Mouse (Mus musculus) adrenal gland, adult 8-10 months (tissue): Measurements from ENCODE around the gene Elp6. TPM values are rescaled to one million over a fixed set of nuclear protein-coding genes. Genes with fewer than 3 reads are reported as not detected.
"Not testable (repeated sequence)": the region's sequence is repeated elsewhere in the genome, so short reads cannot be mapped to it uniquely, and the experiment has no call there.

Experiments
- DNase-seq: peaks from one replicate; pipeline ENCODE4 v3.0.0; 2022
- total RNA-seq, 4 experiments: library from RNA; stranded (reverse); gene quantifications; 2 replicates each; pipeline ENCODE4 v1.2.4; 2022

The Elp6 gene
- total RNA-seq, 4 experiments from 2014 or later: 10.5 to 14.6 (median 12.2) TPM

DNA sequence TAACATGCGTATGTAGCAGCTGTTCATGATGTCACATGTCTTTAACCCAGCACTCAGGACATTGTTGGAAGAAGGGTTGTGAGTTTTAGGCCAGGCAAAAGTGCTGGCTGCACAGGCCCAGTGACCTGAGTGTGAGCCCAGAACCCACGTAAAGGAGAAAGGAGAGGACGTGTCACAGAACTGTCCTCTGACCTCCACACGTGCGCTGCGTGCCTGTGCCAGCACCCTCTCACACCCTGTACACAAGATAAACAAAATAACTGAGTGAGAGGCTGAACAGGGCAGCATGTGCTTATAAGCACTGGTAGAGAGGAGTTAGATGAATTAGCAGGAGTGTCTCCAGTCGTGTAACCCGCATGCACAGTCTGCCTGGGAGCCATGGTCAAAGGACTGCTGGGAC, 11.5 kb downstream of the Elp6 start:
- no peak for DNase-seq

DNA sequence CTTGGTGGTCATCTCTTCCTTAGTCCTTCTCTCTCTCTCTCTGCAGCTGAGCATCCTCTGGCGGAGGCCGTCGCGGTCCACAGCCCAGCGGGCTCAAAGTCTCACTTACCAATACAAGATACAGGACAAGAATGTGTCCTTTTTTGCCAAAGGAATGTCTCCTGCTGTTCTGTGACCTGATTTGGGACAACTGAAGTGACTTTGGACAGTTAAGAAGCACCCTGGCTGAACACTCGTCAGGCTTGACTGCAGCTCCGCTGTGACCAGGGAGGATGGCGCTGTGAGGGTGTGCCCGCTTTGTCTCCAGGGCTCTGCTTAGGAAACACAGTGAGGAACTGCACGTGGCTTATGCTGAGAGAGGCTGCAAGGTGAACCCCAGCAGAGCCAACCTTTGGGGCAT, 15.8 kb downstream of the Elp6 start:
- no peak for DNase-seq

DNA sequence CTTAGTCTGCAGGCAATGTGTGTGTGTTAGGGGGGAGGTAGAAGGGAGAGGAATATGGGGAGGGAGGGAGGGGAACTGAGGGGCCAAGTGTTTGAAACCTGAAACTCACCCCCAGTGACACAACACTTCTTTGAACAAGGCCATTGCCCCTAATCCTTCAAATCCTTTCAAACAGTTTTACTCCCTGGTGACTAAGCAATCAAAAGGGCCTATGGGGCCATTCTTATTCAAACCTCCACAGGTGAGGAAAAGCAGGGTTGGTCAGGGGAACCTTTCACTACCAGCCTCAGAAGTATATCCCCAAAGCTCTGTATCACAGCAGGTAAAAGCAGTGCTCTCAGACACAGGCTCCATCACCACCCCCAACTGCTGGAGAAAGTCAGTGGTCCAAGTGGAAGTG, 18.0 kb downstream of the Elp6 start:
- DNase-seq: no peak

DNA sequence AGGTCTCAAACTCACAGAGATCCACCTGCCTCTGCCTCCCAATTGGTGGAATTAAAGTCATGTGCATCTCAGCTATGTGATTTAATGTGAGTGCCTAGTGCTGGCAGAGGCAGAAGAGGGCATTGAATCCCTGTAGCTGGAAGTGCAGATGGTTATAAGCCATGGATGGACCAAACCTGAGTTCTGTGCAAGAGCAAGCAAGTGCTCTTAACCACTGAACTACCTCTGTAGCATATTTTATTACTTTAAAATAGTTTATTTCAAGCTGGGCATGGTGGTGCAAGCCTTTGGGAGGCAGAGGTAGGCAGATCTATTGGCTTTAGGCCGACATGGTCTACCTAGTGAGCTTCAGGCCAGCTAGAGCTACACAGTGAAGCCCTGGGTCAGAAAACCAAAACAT, 19.2 kb downstream of the Elp6 start:
- no peak for DNase-seq

DNA sequence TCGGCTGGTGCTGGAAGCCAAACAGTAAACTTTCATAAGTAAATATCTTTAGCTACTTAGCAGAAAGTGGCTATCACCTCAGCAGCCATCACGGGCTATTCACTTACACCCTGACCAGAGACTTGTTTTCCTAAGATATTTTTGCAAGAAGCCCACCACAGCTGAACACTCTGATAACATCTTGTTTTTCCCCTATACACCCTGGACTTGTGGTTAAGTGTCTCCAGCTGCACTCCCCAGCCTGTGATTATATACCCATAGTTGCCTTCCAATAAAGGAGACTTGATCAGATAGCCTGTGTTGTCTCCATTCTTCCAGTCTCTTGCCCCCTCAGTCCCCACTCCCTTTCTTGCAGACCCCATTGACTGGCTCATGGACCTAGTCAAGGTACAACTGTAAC, 23.2 kb downstream of the Elp6 start:
- DNase-seq: no peak

DNA sequence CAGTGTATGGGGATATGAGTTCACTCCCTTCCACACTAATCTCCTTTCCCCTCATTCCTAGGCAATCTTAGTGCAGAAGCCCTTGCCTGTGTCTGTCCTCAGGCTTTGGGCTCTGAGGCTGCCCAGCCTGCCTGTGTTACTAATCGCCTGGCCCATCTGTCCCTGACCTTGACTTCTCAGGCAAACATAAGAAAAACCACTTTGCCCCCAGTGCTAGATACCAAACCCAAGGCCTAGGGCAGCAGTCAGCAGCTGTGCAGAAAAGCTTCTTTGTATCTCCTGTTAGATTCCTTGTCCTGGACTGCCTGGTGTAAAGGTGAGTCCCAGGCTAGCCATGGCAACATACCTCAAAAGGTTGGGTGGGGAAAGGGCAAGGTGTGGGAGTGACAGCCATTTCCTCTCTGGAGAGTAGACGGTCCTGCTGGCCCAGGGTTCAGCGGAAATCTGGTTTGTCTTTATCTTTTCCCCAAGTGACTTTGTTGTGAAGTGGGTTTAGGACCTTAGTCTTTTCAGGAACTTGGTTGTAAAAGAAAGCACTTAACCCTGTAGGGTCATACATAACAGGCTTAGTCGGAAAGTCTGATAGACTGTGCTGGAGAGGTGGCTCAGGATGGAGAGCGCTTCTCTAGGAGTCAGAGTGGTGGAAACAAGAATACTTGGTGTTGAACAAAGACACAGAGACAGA, 24.1 kb downstream of the Elp6 start:
- no peak for DNase-seq

DNA sequence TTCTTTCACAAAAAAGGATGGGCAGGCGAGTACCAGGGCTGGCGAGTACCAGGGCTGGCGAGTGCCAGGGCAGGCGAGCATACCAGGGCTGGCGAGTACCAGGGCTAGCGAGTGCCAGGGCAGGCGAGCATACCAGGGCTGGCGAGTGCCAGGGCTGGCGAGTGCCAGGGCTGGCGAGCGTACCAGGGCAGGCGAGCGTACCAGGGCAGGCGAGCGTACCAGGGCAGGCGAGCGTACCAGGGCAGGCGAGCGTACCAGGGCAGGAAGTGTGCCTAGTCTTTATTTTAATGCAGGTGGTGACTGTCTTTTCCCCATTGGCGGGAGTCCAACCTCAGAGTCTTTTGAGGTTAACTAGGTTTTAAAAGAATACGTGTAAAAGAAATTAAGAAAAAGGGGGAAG, 24.7 kb downstream of the Elp6 start:
- DNase-seq: no peak

DNA sequence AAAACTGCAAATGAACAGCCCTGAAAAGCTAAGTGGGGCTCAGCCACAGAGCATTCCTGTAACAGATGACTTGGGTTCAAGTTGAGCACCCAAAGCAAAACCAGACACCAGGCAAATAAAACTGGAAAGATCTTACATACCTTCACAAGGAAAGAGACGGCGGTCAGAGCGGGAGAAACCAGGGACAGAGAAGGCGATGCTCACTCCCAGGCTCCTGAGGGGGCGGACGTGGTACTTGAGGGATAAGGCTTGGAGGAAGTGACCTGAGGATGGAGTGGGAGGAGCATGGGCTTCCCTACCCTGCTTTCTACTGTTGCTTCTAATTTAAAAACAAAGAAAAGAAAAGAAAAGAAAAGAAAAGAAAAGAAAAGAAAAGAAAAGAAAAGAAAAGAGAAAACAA, 25.4 kb downstream of the Elp6 start:
- no peak for DNase-seq

DNA sequence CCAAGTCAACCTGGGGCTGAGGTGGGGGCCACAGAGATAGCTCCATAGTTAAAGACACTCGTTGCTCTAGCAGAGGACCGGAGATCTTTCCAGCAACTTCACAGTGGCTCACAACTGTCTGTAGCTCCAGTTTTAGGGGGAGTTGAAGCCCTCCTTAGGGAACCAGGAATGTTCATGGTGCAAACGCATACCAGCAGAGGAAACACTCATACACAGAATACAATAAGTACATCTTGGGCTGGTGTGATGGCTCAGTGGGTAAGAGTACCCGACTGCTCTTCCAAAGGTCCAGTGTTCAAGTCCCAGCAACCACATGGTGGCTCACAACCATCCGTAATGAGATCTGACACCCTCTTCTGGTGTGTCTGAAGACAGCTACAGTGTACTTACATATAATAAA, 25.9 kb downstream of the Elp6 start:
- DNase-seq: not testable (repeated sequence)

DNA sequence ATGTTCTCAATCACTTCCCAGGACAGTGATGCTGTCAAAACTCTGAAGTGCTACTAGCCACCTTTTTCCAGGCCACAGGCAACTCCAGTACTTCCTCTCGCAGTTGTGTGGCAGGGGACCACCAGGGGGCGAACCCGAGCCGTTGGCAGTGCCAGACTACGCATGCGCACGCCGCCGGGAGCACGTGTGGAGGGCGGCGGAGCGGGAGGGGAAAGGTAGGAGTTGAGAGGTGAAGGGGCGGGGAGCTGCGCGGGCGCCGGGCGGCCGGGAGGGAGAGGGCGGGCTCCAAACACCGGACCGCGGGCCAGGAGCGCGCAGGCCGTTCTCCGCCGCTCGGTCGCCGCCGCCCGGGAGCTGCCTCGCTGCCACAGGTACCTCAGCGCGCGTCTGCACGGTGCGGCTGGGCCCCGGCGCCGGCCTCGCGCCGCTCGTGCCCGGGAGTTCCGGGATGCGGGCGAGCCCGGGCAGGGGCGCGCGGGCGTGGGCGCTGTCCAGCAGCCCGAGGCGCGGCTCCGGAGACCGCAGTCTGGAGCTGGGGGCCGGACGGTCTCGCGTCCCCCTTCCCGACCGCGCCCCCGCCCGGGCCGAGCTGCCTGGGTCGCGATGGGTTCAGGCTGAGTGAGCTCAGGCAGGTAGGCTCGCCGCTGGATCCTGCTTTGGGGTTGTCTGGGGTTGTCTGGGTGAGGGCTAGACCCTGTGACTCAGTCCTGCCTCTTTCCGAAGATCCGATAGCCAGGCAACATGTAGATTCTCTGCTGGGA, 28.3 kb downstream of the Elp6 start, which contains the start of gene Scap:
Scap (plus strand) TSS at position 154 of the 761 bp plus-strand sequence.
- peak; percentile 95 for DNase-seq

DNA sequence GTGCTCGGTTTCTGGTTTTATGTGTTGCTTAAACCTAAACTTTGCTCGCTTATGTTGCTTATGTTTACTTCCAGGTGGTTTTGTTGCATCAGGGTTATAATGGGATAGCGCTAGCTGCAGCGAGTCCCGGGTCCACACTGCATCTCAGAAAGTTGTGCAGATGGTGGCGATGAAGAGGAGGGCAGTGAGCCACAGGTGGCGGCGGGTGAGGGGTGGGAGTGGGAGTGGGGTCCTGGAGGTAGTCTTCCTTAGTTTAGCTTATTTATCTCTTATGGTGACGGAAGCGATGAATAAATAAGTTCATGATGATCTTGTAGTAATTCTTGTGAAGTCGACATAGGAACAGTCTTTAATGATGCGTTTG, 28.9 kb downstream of the Elp6 start:
- DNase-seq: no peak

DNA sequence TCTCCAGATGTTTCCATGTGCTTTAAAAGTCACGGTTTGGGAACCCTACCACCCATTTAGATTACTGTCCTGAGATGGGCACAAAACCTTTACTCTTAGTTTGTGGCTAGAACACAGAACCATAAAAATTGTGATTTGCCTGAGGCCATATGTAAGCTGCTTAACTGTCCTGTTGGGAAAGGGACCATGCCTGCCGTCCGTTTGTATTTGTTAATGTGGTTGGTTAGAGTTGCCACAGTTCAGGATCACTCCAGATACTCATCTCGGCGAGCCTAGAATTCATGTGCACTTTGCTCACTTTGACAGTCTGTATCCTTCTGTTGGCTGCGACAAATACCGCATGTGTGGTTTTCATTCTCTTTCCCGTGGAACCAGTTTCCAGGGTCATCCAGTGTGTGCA, 29.9 kb downstream of the Elp6 start:
- DNase-seq: no peak

DNA sequence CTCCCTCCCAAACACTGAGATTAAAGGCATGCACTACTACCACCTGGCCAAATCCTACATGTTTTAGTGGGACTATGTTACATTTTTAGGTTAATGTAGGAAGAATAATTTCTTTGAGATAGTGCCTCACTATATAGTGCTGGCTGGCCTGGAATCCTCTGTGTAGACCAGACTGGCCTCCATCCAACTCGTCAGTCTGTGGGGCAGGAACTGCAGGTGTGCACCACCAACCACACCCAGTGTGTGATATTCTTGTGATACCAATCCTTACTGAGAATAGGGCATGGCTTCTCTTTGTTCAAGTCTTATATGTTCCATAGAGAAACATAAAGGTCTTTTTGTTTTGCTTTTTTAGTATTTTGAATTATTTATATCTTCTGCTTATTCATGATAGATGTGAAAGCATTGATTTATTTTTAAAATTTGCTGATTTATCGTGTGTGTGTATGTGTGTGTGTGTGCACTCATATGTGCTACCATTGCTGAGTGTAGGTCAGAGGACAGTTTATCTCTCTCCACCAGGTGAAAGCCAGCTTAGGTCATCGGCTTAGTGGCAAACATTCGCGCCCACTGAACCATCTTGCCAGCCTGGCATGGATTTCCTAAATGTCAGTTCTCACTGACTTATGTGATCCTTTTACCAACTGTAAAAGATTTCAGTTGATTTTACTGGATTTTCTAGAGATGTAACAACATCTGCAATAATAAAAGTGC, 35.2 kb downstream of the Elp6 start:
- DNase-seq: no peak

DNA sequence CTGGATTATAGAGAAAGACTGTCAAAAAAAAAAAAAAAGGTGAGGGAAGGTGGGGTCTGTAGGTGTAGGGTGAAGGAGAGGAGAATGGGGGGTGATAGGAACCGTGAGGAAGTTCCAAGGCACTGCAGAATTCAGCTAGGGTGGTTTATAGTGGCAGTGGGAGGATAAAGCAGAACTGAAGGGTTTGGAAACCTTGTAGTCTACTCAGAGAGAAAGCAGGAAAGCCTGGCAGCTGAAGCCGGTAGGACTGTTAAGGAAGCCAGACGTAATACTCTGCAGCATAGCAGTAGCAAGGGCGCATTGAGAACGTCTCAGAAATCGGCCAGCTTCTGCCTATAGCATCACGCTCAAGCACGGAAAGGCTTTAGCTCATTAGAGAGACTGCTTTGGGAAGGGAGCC, 37.0 kb downstream of the Elp6 start:
- no peak for DNase-seq

DNA sequence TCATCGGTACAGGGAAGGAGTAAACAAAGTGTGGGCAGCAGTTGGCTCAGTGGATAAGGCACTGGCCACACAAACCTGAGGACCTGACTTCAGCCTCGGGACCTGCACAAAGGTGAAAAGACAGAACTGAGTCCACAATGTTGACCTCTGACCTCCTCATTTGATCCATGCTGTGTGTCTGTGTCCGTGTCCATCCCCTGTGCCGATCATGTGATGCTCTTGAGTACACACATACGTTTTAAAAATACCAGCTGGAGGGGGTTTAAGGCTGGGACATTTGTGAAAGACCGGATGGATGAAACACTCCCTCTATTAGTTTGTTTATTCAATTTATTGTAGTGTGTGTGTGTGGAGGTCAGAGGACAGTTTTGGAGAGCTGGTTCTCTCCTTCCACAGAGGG, 38.8 kb downstream of the Elp6 start:
- no peak for DNase-seq

DNA sequence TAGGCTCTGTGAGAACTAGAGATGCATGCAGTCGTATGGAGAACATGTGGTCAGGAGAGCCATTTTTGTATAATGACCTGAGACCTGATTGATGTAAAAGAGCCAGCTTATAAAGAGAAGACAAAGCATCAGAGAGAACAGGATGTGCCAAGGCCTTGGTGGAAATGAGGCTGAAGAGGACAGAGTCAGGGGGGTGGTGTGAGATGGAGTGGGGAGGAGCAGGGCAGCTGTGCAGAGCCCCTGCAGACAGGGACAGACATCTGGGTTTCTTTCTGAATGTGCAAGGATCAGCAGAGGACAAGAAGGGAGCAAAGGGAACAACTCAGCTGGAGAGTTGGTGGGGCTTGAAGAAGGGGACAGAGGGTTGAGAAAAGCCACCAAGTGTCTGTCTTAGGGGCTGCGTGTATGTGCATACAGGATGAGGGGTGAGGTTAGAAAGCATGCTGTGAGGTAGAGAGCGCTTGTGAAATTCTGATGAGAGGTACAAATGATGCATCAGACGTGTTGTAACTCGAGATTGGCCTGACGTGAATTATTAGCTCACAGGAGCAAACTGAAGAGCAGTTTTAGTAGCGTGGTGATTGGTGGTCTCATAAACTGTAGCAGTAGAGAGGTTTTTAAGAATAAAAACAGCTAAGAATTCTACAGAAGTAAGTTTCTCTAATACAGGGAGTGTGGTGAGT, 40.2 kb downstream of the Elp6 start:
- DNase-seq: no peak

DNA sequence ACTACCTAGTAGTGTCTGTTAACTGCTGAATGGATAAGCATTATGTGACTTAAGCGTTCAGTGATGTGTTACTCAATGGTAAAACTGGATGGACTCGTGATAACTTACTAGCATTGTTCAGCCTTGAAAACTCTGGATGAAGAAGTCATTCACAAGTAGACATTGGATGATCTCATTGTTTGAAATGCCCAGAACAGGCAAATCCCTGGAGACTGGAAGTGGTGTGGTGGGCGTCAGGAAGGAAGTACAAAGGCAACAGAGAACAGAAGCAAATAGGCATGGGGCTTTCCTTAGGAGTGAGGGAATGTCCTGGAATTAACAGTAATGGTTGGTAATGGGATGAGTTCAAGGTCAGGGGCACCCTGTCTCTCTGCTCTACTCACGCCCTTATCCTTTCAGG, 43.9 kb downstream of the Elp6 start:
- DNase-seq: no peak

DNA sequence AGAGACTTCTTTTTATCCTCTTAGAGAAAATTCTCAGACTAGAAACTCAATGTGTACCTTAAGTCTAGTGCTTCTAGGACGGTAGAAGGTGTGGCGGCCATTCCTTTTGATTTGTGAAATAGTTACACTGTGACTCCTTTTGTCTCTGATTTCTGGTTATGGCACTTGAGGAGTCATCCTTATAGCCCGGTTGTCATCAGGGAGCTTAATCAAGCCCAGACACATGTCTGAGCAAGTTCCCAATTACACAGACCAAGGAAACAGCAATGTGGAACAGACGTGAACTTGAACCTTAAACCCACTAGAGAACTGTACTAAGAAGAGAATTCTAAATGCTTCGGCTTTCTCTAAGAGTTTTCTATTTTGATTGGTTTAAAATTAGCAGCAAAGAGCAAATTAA, 45.2 kb downstream of the Elp6 start:
- no peak for DNase-seq

DNA sequence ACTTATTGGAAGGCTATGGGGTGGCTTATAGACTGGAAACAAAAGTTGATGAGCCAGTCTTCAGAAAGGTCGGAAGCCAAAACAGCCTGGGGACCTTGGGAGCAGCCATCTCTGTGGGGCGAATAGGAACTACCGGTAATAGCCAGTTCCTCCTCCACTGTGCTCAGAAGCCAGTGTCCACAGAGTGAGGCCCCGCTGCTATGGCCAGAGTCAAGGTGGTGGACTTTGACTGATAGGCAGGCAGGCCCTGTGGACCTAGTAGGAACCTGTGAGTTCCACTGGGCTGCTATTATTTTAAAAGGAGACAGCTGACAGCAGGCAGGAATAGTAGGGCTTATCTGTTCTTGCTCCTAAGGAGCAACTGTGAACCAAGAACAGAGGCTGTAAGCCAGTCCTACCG, 45.6 kb downstream of the Elp6 start:
- no peak for DNase-seq

DNA sequence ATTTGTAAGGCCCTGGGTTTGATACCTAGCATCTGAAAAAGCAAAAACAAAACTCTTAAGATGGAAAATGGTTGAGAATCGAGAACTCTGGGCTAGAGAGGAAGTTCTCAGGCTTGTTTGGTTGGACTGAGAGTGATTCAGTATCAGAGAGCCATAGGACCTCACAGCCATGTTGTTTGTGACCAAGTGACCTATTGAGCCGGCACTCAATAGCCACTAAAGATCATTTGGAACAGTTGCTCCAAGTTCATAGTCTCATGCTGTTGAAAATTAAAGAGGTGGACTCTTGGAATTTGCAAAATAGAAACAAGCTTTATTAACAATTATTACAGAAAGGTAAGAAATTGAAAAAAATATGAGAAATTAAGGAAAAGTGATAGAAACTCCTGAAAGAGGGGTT, 46.4 kb downstream of the Elp6 start:
- DNase-seq: no peak

DNA sequence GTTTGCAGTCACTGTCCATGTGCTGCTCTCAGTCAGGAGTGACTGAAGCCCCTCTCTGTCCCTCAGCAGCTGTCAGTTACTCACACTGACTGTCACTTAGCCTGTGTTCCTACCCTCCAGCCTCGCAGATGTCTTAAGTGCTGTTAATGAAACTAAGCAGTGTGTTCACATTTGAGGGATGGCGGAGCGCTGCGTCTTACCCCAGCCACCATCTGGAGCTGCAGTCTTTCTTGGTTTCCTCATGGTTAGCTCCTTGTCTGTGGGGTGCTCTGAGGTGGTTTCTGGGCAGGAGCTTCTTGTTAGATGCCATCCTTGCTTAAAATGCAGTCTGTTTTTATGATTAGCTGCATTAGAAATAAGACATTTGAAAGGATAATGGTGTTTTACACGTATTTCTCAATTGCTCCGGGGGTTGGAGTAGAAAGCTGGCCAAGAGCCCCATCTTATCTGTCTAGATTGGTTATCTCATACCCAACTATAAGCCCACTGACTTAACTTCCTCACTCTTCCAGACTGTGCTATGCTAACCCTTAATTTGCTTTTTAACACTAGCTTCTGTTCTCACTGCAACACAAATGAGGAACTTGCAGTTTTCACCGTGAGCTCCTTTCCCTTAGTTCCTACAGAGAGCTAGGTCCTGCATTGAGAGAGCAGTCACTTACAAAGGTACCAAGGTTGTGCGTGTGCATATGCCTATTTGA, 47.1 kb downstream of the Elp6 start:
- no peak for DNase-seq

DNA sequence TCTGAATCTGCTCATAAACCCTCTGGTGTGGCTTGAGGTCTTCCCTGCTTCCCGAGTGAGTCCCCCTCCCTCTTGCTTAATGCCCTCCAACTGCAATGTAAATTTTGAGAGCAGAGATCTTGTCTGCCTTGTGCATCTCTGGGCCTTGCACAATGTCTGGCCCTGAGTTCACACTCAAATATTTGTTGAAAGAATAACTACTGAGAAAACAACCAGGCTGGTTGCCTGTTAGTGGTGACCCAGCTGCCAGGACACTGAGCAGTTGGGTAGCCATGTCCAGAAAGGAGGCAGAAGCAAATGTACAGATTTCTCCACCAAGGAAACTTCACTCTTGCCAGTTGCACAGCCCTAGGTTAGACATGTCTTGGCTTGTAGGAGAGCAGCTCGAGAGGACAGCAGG, 53.4 kb downstream of the Elp6 start:
- DNase-seq: no peak

DNA sequence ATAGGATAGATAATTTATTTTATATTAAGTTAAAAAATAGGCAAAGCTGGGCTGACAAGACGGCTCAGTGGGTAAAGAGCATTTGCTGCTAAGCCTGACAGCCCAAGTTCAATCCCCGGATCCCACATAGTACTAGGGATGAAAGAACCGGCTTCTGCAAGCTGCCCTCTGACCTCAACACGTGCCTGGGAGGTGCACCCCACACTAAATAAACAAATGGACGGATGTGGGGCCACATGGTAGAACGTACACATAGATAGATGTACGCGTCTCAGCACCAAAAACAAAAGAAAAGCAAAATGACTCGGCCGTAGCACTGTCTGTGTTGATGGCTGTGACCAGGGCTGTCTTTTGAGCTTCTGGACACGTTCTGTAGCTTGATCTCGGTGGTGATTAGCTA, 56.3 kb downstream of the Elp6 start:
- DNase-seq: no peak
